Mouse (Mus musculus): ENCODE data around the gene Glis3.

The Glis3 gene

DNA sequence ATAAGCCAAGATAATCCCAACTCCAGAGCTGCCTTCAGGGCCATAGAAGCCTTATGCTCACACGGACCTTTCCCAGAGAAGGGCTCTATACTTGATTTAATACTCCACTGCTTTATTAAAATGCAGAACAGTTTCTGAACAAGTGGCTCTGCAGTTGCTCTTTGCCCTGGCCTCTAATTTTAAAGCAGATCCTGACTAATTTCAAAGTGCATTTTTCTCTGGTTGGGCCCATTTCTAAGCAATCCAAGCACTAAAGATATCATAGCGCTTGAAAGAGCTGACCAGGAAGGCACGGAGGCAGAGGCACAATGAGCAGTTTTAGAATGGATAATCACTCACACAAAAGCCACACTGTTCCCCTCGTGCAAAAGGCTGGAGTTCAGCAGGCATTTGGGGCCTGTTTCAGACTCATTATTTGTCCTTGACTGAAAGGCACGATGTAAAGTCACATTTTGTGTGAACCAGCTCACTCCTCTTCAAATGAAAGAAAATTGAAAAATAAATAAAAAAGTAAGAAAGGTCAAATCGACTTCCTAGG lies 202.5 kb downstream of the Glis3 start:
- CTCF ChIA-PET, result no interaction called here

DNA sequence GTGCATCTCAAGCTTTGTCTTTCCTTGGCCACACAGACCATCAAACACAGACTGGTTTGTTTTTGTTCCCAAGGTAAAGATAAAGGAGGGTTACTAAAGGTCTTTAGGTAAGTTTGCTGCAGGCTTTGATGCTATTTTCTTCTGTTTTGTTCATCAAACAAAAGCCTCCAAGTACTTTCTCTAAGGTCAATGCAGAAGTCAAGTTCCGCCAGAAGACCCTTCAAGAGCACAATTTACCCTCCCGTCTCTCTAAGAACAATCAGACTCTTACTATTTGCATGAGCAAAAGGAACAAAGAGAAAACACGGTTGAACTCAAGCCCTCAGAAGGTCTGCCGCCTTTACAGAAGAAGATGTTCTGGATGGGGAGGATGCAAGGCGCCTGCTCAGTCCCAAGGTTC lies 206.3 kb downstream of the Glis3 start:
- CTCF ChIA-PET, result no interaction called here

- CTCF ChIA-PET, result no interaction called here
Observed at GRCm38 (mm10) chr19:28471144-28471543, 208.7 kb downstream of the Glis3 start.

DNA sequence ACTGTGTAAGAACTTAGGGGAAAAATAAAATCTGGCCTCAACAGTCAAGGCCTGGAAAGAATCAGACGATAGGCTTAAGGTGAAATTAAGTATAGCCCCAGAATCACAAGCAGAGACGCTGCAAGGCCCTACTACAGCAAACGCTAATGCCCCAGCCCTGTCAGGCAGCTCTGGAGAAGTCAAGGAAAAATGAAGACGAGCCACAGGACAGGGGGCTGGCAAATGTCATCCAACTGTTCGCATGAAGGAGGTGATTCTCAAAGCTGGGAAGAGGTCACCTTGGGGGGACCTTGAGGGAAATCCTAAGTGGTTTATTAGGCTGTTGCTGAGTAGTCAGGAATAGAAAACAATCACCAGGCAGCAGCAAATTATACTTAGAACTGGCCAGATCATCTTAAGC lies 214.1 kb downstream of the Glis3 start:
- CTCF ChIA-PET, result no interaction called here

- CTCF ChIA-PET, result no interaction called here
Observed at GRCm38 (mm10) chr19:28454331-28454730, 225.5 kb downstream of the Glis3 start.

DNA sequence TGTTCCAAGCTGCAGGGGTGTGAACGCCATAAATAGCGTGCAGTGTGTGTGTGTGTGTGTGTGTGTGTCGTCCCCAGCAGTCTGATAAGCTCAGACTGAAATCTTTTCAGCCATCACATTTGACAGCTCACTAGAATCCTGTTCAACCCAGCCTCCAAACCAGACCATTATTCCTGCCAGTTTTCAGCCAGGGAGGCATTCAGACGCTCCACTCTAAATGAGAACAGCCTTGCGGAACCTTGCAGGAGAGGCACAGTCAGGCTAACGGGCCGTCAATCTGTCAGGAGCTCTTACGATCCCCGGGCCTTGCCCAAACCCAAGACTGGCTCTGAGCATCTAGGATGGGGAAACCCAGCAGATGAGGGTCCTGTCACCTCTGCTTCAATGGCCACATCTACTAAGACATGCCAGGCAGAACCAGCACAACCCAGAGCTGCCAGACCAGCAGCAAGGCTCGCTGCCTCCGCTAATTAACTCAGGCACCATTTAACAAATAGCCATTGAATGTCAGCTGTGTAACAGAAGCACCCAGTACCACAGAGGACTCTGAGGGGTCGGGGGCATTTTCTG lies 226.8 kb downstream of the Glis3 start:
- CTCF ChIA-PET, result no interaction called here

- CTCF ChIA-PET, result no interaction called here
Observed at GRCm38 (mm10) chr19:28448811-28449210, 231.1 kb downstream of the Glis3 start.

GRCm38 (mm10) chr19:28442161-28442560 lies 237.7 kb downstream of the Glis3 start:
- CTCF ChIA-PET, result no interaction called here

- CTCF ChIA-PET, result no interaction called here
Observed at GRCm38 (mm10) chr19:28436457-28437148, 243.3 kb downstream of the Glis3 start.

DNA sequence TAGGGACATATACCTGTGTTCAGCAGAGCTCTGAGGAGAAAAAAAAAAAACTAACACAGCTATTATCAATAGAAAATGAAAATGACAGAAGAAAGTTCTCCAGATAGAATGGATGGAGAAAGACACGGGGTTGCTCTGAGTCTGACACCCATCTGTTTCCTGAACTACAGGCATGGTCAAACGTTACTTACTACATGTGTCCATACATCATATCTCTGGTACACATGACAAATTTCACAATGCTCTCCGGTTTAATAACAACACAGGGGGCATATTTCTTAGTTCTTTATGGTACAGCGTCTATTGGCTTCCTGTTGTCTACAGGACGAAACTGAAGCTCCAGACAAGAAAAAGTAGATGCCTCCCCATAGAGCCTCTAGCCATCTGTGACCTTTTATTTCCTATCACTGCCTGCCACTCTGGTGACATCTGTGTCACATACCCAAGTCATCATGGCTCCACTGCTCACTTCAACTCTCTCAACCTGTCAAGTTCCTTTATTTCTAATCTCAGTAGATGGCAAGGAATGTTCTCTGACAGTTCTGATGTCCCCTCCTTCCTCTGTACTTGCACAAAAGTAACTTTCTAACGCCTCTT lies 251.6 kb downstream of the Glis3 start:
- CTCF ChIA-PET, result interaction anchor here (0.6 kb wide), 1 partner anchor 56 kb away, joined by 4 read pairs; no protein-coding TSS in a partner anchor

- CTCF ChIA-PET, result no interaction called here
Observed at GRCm38 (mm10) chr19:28424180-28424579, 255.7 kb downstream of the Glis3 start.

DNA sequence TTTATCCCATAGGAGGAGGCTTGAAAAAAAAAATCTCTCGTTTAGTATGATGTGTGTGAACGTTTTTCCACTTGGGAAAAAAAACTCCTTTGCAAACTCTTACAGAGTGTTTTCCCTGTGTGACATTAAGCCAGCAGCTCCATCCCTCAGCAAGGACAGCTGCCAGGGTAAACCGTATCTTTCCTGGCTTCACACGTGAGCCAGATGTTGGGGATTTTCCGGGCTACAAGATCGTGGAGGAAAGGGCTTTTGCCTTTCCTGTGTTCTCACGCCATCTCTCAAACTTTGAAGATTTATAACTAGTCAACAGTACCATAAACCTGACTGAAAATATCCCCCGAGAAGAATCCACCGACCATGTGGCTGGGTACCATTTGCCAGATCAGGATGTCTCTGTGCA lies 256.9 kb downstream of the Glis3 start:
- CTCF ChIA-PET, result no interaction called here

GRCm38 (mm10) chr19:28416069-28416468 lies 263.8 kb downstream of the Glis3 start:
- CTCF ChIA-PET, result no interaction called here

- CTCF ChIA-PET, result no interaction called here
Observed at GRCm38 (mm10) chr19:28408787-28409186, 271.1 kb downstream of the Glis3 start.

DNA sequence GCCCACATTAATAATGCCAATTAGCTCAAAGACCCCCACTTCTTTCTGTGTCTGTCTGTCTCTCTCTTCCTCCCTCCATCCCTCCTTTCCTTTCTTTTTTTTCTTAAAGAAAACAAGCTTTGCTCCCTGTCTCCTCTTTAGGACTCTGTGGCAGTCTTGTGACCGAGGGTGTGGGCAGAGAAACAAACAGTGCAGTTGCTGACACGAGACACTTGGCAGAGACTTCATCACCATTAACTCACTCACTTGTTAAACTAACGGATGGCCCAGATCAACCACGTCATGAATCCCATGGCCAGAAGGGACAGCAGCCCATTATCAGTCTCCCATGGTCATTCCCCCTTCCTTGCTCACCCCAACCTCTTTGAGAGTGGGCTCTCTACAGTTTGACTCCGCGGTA lies 276.9 kb downstream of the Glis3 start:
- CTCF ChIA-PET, result no interaction called here

DNA sequence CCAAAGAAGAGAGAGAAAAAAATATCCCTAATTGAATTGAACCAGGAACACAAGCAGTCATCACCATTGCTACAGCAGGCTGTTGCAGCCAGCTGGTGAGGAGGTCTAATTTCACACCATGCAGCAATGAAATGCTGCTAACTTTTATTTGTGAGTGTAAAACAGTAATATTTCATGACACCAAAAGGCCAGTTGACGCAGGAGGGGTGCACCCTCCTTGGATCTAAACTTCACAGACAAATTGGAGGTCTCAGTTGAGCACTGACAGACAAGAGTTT lies 284.4 kb downstream of the Glis3 start:
- CTCF ChIA-PET, result no interaction called here

DNA sequence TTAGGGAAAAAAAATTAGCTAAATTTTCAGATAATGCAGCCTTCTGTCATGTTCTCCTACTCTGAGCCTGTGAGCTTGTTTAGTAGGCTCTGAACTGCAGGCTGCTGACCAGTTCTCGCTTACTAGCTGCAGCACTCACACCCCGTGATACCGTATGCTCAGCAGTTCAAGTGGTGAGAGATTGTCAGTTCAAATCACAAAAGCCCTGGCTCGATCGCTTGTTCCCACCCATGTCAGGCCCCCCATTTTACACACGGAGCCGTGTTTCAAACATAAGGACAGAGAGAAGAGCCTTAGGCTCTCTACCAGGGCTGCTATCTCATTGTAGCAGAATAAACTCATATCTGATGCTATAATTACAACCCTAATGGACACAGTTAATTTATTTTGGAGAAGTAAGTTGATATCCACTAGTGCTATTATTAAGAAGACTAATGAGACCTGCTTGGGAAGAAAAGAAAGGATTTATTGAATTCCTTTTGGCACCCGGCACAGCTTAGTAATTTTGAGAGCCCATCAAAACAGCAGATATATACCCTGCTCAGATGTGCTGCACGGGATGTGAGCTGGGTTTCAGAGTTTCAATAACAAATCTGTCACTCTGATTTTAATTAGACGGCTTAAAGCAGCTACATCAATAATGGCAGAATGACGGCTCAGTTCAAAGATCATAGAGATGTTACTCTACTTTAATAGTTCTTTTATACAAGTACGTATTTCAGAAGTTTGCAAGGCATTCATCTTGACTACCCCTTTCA lies 284.9 kb downstream of the Glis3 start:
- CTCF ChIA-PET, result no interaction called here

GRCm38 (mm10) chr19:28393766-28394165 lies 286.1 kb downstream of the Glis3 start:
- CTCF ChIA-PET, result no interaction called here

DNA sequence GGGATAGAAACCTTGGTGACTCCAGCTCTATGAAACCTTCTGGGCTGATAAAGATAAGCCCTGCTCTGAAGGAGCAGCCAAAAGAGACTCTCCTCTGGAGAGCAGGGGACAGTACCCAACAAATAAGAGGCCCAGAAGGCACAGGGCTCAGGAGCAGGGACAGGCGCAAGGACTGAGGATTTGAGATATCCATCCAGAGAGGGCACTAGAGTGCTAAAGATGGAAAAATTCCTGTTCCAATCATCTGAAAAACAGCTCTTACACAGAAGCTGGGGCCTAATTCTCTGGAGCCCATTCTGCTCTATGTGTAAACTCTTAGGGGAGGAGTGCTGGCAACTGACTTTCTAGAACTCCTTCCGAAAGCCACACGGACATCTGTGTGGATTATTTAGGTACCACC lies 287.0 kb downstream of the Glis3 start:
- CTCF ChIA-PET, result no interaction called here

GRCm38 (mm10) chr19:28390920-28391319 lies 289.0 kb downstream of the Glis3 start:
- CTCF ChIA-PET, result no interaction called here

DNA sequence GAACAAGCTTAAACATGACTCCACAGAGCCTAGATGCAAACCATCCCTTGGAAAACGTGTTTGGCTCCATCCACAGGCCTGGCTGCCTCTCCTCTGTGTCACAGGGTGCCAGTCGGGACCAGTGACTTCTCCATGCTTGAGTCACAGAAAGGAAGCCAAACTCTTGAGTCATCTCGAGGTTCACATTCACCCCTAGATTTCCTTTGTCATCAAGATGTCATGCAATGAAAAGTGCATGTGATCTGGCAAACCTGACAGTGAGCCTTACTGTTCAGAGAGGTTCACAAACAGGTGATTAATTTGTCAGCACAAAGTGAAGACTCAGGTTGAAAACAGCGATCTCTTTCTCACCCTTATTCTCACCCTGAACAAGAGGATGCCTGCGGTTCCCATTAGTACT lies 290.7 kb downstream of the Glis3 start:
- CTCF ChIA-PET, result no interaction called here

DNA sequence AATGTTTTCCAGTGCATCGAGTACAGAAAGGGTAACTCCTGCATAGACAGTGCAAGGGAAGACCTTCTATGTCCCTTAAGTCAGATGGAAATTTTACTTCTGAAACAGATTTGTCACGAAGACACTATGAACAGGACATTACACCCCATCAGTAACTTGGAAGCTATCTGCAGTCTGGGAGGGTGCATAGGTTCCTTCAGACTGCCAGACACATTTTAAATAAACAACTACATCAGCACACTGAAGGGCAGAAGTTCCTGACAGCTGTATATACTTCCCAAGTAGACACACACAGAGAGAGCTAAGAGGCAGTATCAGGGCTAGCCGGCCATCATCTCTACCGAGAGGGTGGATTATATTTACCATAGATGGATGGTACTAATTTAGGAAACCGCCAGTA lies 296.5 kb downstream of the Glis3 start:
- CTCF ChIA-PET, result no interaction called here
